Mouse (Mus musculus): ENCODE measurements around the gene Tnk2.

GRCm38 (mm10) chr16:32594701-32595100 is 49.0 kb upstream of the Tnk2 start:
- no peak for TF ChIP-seq CTCF (IDR thresholded peaks at IDR 0.05; ENCODE audit: extremely low read depth, insufficient read depth, low read length)
- TF ChIP-seq POLR2A (IDR thresholded peaks at IDR 0.05; ENCODE audit: extremely low read depth, insufficient read depth, low read length), result no peak

All from cortical plate, adult 2 months (tissue).